Mouse (Mus musculus) brain, embryonic 14.5 days (tissue): ENCODE measurements at regions not wholly inside any gene's neighbourhood (a gene's known extent, or its start where the extent isn't known, plus 50 kb on each side); places are given as distances from the start of the nearest gene placed in this dataset.

Experiments used
- DNase-seq: peaks from one replicate; pipeline ENCODE4 v3.0.0-alpha.2; 2011; ENCODE audit warnings: low read depth
- CTCF ChIP-seq: fragments of 200-500 bp; IDR thresholded peaks from 2 replicates; pipeline ENCODE4 v1.5.1; 2012; ENCODE audit warnings: inconsistent platforms, mild to moderate bottlenecking, moderate library complexity, borderline replicate concordance; ENCODE audit not compliant: insufficient read depth, insufficient read length; ENCODE audit errors: extremely low read depth
- POLR2A ChIP-seq: fragments of 200-500 bp; IDR thresholded peaks from 2 replicates; pipeline ENCODE4 v1.6.1; 2012; ENCODE audit warnings: mild to moderate bottlenecking, inconsistent platforms, borderline replicate concordance; ENCODE audit not compliant: poor library complexity, insufficient read depth, insufficient read length, severe bottlenecking; ENCODE audit errors: extremely low read depth

- TF ChIP-seq POLR2A, result no peak
- no peak for TF ChIP-seq CTCF
- DNase-seq, result no peak
Observed at GRCm38 (mm10) chr10:118639097-118639496, 198.3 kb downstream of the Ifng start.

GRCm38 (mm10) chr10:118640121-118640809, 199.4 kb downstream of the Ifng start:
- TF ChIP-seq CTCF, result no peak
- TF ChIP-seq POLR2A, result no peak
- peak; percentile 87 for DNase-seq

DNA sequence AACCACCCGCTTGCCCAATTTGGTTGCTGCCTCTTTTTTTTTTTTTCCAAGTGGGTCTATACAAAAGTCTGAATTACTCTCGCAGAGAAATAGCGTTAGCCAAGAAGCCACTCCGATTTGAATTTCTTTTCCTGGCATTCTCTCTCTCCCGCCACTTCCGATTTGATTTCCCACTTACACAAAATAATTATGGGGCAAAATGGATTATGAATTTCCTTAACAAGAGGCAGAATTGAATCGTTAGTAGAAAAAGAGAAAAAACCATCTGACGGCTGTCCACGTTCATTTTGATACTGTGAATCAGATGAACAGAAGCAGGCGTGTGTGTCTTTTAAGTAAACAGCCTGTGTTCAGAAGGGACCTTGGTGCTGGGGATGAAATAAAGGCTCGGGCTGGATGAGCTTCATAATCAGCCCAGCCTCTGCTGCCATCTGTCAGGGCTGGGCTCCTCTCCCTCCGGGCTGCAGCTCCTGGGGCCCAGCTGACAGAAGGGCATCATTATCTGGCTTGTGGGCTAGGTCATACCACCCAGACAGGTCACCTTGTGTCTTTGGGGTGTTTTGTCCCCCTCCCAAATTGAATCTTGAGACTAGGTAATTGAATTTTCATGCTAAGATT, 200.1 kb downstream of the Ifng start:
- peak; percentile 87 for DNase-seq
- TF ChIP-seq CTCF (no peak), POLR2A (no peak)

GRCm38 (mm10) chr10:118643622-118644021, 202.8 kb downstream of the Ifng start:
- peak; percentile 47 for DNase-seq
- TF ChIP-seq CTCF (no peak), POLR2A (no peak)

- DNase-seq, result peak; percentile 76
- no peak for TF ChIP-seq POLR2A
- TF ChIP-seq CTCF, result no peak
Observed at GRCm38 (mm10) chr10:118648111-118648510, 207.3 kb downstream of the Ifng start.

GRCm38 (mm10) chr10:118656561-118656960, 213.4 kb downstream of the Dyrk2 start:
- TF ChIP-seq CTCF, result no peak
- TF ChIP-seq POLR2A, result no peak
- no peak for DNase-seq

- no peak for DNase-seq
- TF ChIP-seq POLR2A, result no peak
- TF ChIP-seq CTCF, result no peak
Observed at GRCm38 (mm10) chr10:118666009-118666408, 204.0 kb downstream of the Dyrk2 start.

GRCm38 (mm10) chr10:118675816-118676465, 194.1 kb downstream of the Dyrk2 start:
- no peak for TF ChIP-seq CTCF
- TF ChIP-seq POLR2A, result no peak
- peak; percentile 72 for DNase-seq

DNA sequence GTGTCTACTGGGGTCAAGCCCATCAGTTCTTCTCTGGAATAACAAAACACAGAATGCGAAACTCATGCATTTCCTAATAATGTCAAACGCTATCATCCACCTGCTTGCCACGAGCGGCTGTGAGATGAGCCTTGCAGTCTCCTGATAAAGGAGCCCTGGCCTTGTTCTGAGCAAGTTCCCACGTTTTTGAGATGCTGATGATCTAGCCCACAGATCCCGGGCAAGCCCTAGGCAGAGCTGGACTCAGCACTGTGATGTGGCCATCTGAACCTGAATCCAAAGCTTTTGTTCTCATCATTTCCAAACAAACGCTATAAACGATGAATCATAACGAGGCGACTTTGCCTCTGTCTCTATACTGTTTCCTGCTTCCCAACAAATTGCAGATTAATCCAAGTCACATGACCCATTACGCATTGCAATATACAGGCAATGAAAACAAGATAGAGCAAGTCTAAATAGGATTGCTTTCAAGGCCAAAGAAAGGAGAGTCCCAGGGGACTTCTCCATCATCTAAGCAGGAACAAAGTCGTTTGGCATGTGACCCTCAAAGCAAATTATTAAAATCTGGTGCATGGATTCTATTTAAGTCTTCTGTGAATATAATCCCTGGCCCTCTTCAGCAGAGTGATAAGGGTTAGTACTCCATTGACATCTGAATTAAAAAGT, 191.1 kb downstream of the Dyrk2 start:
- DNase-seq, result peak; percentile 77
- TF ChIP-seq CTCF (no peak), POLR2A (no peak)

DNA sequence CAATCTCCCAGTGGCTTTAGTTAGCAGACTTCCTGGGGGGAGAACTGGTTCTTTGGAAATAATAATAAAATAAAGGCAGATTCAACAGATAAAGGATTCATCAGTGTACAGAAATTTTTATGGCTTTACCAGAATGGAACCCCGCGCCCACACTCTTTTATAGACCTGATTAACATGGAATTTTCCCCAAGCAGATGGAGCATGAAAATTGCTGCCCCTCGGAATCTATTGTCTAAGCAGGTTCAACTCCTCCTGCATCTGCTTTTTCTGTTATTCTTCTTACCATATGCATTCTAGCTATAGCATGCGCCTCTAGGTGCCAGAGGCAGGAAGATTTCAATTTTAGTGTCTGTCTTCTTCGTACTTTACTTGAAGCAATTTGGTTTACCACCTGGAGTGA, 190.5 kb downstream of the Dyrk2 start:
- TF ChIP-seq POLR2A (no peak), CTCF (no peak)
- peak; percentile 33 for DNase-seq

DNA sequence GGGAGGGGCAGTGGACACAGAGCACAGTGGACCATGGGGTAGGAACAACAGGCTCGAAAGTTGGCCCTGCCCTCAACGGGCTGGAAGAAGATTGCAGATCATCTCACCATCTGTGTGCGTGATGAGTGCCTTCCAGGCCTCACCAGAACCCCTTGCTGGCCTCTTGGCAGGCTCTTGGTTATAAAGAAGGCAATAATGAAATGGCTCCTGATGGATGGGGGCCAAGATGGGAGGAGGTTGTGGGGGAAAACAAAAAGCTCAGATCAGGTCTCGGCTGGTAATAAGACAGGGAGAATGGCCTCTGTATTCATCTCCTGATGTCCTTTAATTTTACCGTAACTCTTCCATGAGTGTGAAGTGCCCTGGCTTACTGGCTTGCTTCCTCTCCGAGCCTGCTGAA, 189.1 kb downstream of the Dyrk2 start:
- TF ChIP-seq CTCF (no peak), POLR2A (no peak)
- no peak for DNase-seq

DNA sequence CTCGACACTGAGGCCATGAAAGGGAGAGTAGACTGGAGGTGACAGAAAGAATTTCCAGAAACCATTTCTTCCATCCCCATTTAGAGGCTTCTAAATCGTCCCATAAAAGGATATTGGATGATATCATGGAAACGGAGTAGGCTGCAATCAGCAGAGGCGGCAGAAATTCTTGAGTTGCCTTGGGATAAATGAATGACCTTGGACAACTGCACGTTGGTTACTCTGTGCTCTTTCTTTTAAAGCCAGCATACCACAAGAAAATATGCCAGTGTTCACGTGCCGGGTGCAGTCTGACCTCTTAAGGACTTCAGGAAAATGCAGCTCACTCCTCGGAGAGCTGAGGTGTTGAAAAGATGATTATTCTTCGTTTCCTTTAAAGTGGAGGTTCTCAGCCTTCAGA, 186.7 kb downstream of the Dyrk2 start:
- no peak for TF ChIP-seq POLR2A
- no peak for TF ChIP-seq CTCF

More for the DNA sequence above, 186.7 kb downstream of the Dyrk2 start:
- no peak for DNase-seq
